Mouse (Mus musculus) mouse embryonic stem cell (cell line): ENCODE results near the gene Ms4a14.
"Not testable (repeated sequence)": the region's sequence is repeated elsewhere in the genome, so short reads cannot be mapped to it uniquely, and the experiment has no call there.

Source experiments
- in situ Hi-C, 2 experiments: fragments of 300-500 bp; cut with MboI; formaldehyde crosslinking; loops; 1 replicate in 1 of 2; 3 replicates in 1 of 2; pipeline ENCODE4 v1.14.3; 2019 to 2020; ENCODE audit warnings: low sequenced_read_pairs in 2 of 2, low pct_unique_long_range_greater_than_20kb in 1 of 2, mixed read lengths in 1 of 2; ENCODE audit not compliant: unreplicated experiment in 1 of 2

The Ms4a14 gene

DNA sequence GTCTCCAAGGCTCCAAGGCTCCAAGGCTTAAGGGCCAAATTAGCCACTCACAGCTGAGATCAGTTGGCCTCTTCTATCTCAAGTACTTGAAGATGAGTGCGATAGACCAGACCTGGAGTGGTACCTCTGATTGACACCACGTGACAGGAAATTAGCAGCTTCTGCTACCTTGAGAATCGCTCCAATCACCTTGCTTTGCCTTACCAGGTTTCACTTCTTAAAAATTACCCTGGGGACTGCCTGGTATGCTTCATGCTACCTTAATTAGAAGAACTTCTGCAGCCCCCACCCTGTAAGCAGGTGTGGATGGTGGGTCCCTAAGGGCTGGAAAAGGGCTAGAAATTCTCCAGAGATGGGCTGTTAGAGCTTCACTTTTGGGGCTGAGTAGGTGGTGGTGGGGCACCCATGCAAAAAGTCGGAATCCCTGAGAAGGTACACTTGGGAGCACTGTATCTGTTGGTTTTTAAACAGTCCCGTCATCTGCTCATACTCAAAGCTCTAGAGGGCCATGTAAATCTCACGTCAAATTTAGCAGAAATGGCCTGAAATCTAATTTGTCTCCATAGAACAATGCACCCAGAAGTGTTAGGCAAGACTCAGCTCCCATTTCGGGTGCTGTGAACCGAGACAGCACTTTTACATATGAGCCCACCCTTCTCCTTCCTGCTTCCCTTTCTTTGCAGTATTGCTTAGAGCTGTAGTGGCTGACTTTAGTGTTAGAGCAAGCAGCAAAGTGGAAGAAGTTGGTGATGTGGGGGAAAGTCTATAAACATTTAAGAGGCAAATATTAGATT lies 48.0 kb downstream of the Ms4a14 start, which contains the start of gene Ms4a1:
Ms4a1 (minus strand) TSS at position 190 of the 794 bp plus-strand sequence.
- in situ Hi-C loops, result no loop called here

DNA sequence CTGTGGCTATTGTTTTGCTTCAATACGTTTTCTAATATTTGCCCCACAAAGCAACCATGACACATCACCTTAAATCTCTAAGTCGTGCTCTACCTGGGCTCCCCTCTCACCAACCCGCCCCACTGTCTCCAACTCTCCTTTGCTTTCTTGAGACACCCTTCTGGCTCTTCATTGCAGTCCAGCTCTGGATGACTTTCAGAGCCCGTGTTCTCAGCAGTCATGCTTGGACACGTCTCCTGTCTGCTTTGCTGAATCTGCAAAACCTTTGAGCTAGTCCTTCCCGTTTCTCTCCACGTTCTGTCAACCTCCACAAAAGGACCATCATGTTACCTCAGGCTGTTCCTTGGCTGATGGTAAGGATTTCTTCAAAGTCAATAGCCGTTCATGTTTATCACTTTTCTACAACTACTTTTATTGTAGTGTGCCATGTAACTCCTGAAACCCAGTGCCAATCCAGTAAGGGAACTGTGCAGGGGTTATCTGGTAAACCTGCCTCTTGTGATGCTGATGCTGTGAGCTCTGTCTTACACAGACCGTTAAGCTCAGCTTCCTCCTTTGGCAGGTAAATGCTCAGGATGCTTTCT lies 49.6 kb downstream of the Ms4a14 start:
- in situ Hi-C loops, result no loop called here

DNA sequence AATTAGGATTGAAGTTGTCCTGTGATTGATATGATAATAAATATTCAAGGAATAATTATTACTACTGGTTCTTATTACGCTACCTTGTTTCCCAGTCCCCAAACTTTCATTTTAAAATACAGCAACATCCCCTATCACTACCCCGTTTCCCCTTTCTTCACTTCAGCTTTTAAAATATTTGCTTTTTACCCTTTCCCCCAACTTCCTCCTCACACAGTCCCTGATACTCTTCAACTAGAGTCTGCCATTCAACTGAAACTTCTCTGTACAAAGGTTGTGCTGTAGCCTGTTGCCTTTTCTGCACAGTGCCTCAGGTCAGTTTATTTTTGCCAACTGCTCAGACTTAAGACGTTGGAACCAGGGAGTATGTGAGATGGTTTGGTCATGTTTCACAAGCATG lies 50.7 kb downstream of the Ms4a14 start:
- in situ Hi-C loops, result no loop called here

DNA sequence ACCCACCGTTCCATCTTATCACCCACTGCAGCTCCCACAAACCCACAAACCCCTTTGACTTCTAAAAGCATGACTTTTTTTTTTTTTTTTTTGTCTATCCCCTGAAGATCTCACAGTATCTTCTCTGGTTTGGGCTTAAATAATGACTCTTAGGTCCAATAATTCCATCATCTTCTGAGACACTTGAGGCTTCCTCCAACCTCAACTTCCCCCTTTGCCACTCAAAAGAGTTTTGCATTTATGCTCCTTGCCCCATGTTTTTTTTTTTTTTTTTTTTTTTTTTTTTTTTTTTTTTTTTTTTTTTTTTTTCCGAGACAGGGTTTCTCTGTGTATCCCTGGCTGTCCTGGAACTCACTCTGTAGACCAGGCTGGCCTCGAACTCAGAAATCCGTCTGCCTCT lies 51.3 kb downstream of the Ms4a14 start:
- in situ Hi-C loops, result not testable (repeated sequence)

DNA sequence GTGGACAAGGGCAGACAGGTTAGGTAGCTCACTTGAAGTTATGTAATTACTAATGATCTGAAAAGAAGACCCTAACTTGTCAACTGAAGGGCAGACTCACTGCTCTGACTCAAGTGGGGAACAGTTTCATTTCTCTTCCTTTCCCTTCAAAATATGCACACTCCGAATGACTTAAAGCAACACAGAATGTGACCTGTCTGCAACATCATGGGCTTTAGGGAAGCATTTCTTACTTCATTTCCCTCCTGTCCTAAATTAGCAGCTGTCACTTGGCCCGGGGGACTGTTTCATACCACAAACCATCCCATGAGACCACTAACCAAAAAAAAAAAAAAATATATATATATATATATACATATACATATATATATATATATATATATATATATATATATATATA lies 52.7 kb downstream of the Ms4a14 start:
- in situ Hi-C loops, result no loop called here
